Mouse (Mus musculus) erythroblast, adult 5-6 weeks (primary cell): ENCODE data around the gene Olfr157. TPM values are rescaled to one million over a fixed set of nuclear protein-coding genes. Genes with fewer than 3 reads are reported as not detected.

Experiments
- ATAC-seq: replicated peaks from 2 replicates; pipeline ENCODE4 v1.8.0; 2016; ENCODE audit warnings: moderate number of reproducible peaks, mild to moderate bottlenecking, moderate TSS enrichment, inconsistent platforms; ENCODE audit not compliant: poor library complexity, low FRiP score, severe bottlenecking
- total RNA-seq, 2 experiments: library from RNA; stranded (forward) in 1 of 2; stranded (reverse) in 1 of 2; fragments of 150-400 nt in 1 of 2; fragments of 200-764, 138-1000 nt in 1 of 2; gene quantifications; 2 replicates each; pipeline versions ENCODE4 v1.2.3 to v1.2.4; 2015 to 2017; ENCODE audit warnings: low replicate concordance in 2 of 2

The Olfr157 gene
- not detected in 2 replicates for total RNA-seq (2015; ENCODE audit: low replicate concordance)
- not detected in 2 replicates for total RNA-seq (2017; ENCODE audit: low replicate concordance)

GRCm38 (mm10) chr4:43840101-43840500 is at the start of gene Olfr157:
Gene Olfr157 (minus strand): TSS chr4:43840201.
- no peak for ATAC-seq

GRCm38 (mm10) chr4:43884196-43884595 is 44.2 kb upstream of the Olfr157 start:
- ATAC-seq = no peak

- ATAC-seq = no peak
Observed at GRCm38 (mm10) chr4:43879566-43879965, 39.6 kb upstream of the Olfr157 start.

- no peak for ATAC-seq
Observed at GRCm38 (mm10) chr4:43878121-43878776, 38.2 kb upstream of the Olfr157 start.

GRCm38 (mm10) chr4:43877230-43877629 is 37.2 kb upstream of the Olfr157 start:
- ATAC-seq = no peak

GRCm38 (mm10) chr4:43875919-43876411 is 36.0 kb upstream of the Olfr157 start:
- ATAC-seq = no peak

GRCm38 (mm10) chr4:43875160-43875918 is 35.3 kb upstream of the Olfr157 start, which contains the start of gene Reck:
Gene Reck (plus strand): TSS chr4:43875530.
- peak; percentile 72; the same call in 1 of the 2 replicates for ATAC-seq

- ATAC-seq = no peak
Observed at GRCm38 (mm10) chr4:43874501-43874900, 34.5 kb upstream of the Olfr157 start.

GRCm38 (mm10) chr4:43869821-43870220 is 29.8 kb upstream of the Olfr157 start:
- ATAC-seq = no peak

GRCm38 (mm10) chr4:43863298-43863697 is 23.3 kb upstream of the Olfr157 start:
- no peak for ATAC-seq

- ATAC-seq = 0 out of 2 replicates have a peak, but pooled peaks have one; percentile 57
Observed at GRCm38 (mm10) chr4:43860744-43861519, 20.9 kb upstream of the Olfr157 start.

- ATAC-seq = no peak
Observed at GRCm38 (mm10) chr4:43859886-43860285, 19.9 kb upstream of the Olfr157 start.

GRCm38 (mm10) chr4:43854101-43854500 is 14.1 kb upstream of the Olfr157 start:
- ATAC-seq = no peak

GRCm38 (mm10) chr4:43851265-43851664 is 11.3 kb upstream of the Olfr157 start, which contains the start of gene Olfr155:
Gene Olfr155 (plus strand): TSS chr4:43851565.
- no peak for ATAC-seq

- ATAC-seq = no peak
Observed at GRCm38 (mm10) chr4:43838326-43838725, 1.7 kb downstream of the Olfr157 start.

GRCm38 (mm10) chr4:43834749-43835148 is 5.3 kb downstream of the Olfr157 start:
- no peak for ATAC-seq

- ATAC-seq = no peak
Observed at GRCm38 (mm10) chr4:43833752-43834151, 6.2 kb downstream of the Olfr157 start.

- ATAC-seq = no peak
Observed at GRCm38 (mm10) chr4:43832031-43832430, 8.0 kb downstream of the Olfr157 start.

GRCm38 (mm10) chr4:43828806-43829205 is 11.2 kb downstream of the Olfr157 start:
- no peak for ATAC-seq

GRCm38 (mm10) chr4:43823845-43824337 is 16.1 kb downstream of the Olfr157 start, which contains the start of gene Olfr156:
Gene Olfr156 (minus strand): TSS chr4:43823895.
- ATAC-seq = no peak
